ENCODE assay signal across 14 mouse cellular contexts in genomic region chr2:168045357-168045756, GRCm38 (mm10). TPM values are rescaled to one million over a fixed set of nuclear protein-coding genes. Genes with fewer than 3 reads are reported as not detected.
DNase-seq lines count a peak whose midpoint lies in the region; ATAC-seq and TF ChIP-seq lines count a peak whose summit lies in the region.
"Had no signal": no experiment of that assay in that cellular context is flagged by ENCODE, and none has a peak within 500 bp of the region (broad histone marks: within the 10 kb centered on the region; RNA-seq: fewer than 3 reads in every experiment).

No protein-coding gene starts in this region.

- WGBS in heart, embryonic 15.5 days = 68% methylated on average over 13 of the region's 13 CpGs
- WGBS in intestine, embryonic 14.5 days = 69% methylated on average over 13 of the region's 13 CpGs
- 70% methylated on average over 13 of the region's 13 CpGs for WGBS in limb, embryonic 12.5 days
- WGBS in liver, postnatal 0 days (ENCODE audit: insufficient replicate concordance) = 76% methylated on average over 13 of the region's 13 CpGs

- H3K27ac ChIP-seq in heart, embryonic 15.5 days = peak overlapping the region; percentile 60
- peak overlapping the region; percentile 85 for H3K27ac ChIP-seq in intestine, embryonic 14.5 days (ENCODE audit: low read depth)
- H3K27ac ChIP-seq in limb, embryonic 12.5 days = peak overlapping the region; percentile 81
- H3K27ac ChIP-seq in liver, postnatal 0 days (ENCODE audit: low read depth) = no peak overlapping the region
- H3K27ac ChIP-seq: midbrain, embryonic 15.5 days; neural tube, embryonic 12.5 days had no signal

- TF ChIP-seq CTCF in liver, postnatal 0 days (IDR thresholded peaks at IDR 0.05; ENCODE audit: low read depth) = no peak

- no peaks in the 10 kb centered on the region for H3K9me3 ChIP-seq in heart, embryonic 15.5 days (replicated peaks)
- no peaks in the 10 kb centered on the region for H3K9me3 ChIP-seq in intestine, embryonic 14.5 days (ENCODE audit: control insufficient read depth, low read length)
- no peaks in the 10 kb centered on the region for H3K9me3 ChIP-seq in limb, embryonic 12.5 days
- no peaks in the 10 kb centered on the region for H3K9me3 ChIP-seq in liver, postnatal 0 days (ENCODE audit: low read length)
- H3K9me3 ChIP-seq: midbrain, embryonic 15.5 days; neural tube, embryonic 12.5 days had no signal

- H3K4me1 ChIP-seq in heart, embryonic 15.5 days (replicated peaks) = peaks cover 31% of the 10 kb centered on the region
- peaks cover 34% of the 10 kb centered on the region for H3K4me1 ChIP-seq in intestine, embryonic 14.5 days (replicated peaks; ENCODE audit: control insufficient read depth, insufficient read depth, low read length)
- peaks cover 38% of the 10 kb centered on the region for H3K4me1 ChIP-seq in limb, embryonic 12.5 days (replicated peaks)
- H3K4me1 ChIP-seq in liver, postnatal 0 days (ENCODE audit: insufficient read depth) = peaks cover 6% of the 10 kb centered on the region; the same call in 1 of the 2 replicates

- no peak overlapping the region for H3K4me2 ChIP-seq in heart, embryonic 15.5 days
- H3K4me2 ChIP-seq in intestine, embryonic 14.5 days (ENCODE audit: low read length) = 0 out of 2 replicates have a peak overlapping the region, but pooled peaks have one; percentile 22
- H3K4me2 ChIP-seq in limb, embryonic 12.5 days = 0 out of 2 replicates have a peak overlapping the region, but pooled peaks have one; percentile 4
- H3K4me2 ChIP-seq in liver, postnatal 0 days (ENCODE audit: low read depth, low read length) = no peak overlapping the region
- H3K4me2 ChIP-seq: midbrain, embryonic 15.5 days; neural tube, embryonic 12.5 days had no signal

- TF ChIP-seq EP300 in liver, postnatal 0 days (IDR thresholded peaks at IDR 0.05; ENCODE audit: low read depth) = no peak

- no peak for DNase-seq in heart, postnatal 14 days
- peak; percentile 33 for DNase-seq in NIH3T3 (ENCODE audit: low read depth)
- no peak for DNase-seq in intestine, embryonic 14.5 days (ENCODE audit: low spot score)
- DNase-seq in liver, postnatal 0 days = no peak
- no peak for DNase-seq in right cerebral cortex, postnatal 4 days
- DNase-seq: lung, postnatal 14 days; thymus, postnatal 25 days had no signal

- intact Hi-C loops in heart, postnatal 14 days (cut with DNase I) = no loop called here

- no peak overlapping the region for H3K4me3 ChIP-seq in heart, embryonic 15.5 days
- no peak overlapping the region for H3K4me3 ChIP-seq in intestine, embryonic 14.5 days (ENCODE audit: low read depth, low read length)
- no peak overlapping the region for H3K4me3 ChIP-seq in limb, embryonic 12.5 days (replicated peaks)
- no peak overlapping the region for H3K4me3 ChIP-seq in liver, postnatal 0 days (ENCODE audit: low read depth, low read length)
- H3K4me3 ChIP-seq: midbrain, embryonic 15.5 days; neural tube, embryonic 12.5 days had no signal

- 0 out of 2 replicates have a peak overlapping the region, but pooled peaks have one; percentile 14 for H3K9ac ChIP-seq in heart, embryonic 15.5 days
- no peak overlapping the region for H3K9ac ChIP-seq in intestine, embryonic 14.5 days (ENCODE audit: low read length)
- H3K9ac ChIP-seq in limb, embryonic 12.5 days (replicated peaks) = no peak overlapping the region; the same call in 1 of the 2 replicates
- H3K9ac ChIP-seq in liver, postnatal 0 days (replicated peaks) = no peak overlapping the region
- H3K9ac ChIP-seq: midbrain, embryonic 15.5 days; neural tube, embryonic 12.5 days had no signal

- no peaks in the 10 kb centered on the region for H3K36me3 ChIP-seq in heart, embryonic 15.5 days
- H3K36me3 ChIP-seq in intestine, embryonic 14.5 days (ENCODE audit: control insufficient read depth, insufficient read depth, low read length) = no peaks in the 10 kb centered on the region
- no peaks in the 10 kb centered on the region for H3K36me3 ChIP-seq in limb, embryonic 12.5 days
- no peaks in the 10 kb centered on the region for H3K36me3 ChIP-seq in liver, postnatal 0 days (replicated peaks; ENCODE audit: insufficient read depth, low read length)
- H3K36me3 ChIP-seq: midbrain, embryonic 15.5 days; neural tube, embryonic 12.5 days had no signal

- ATAC-seq in heart, embryonic 15.5 days (replicated peaks; ENCODE audit: insufficient number of reproducible peaks, insufficient read depth, low FRiP score, low read depth) = no peak
- peak; percentile 14; the same call in 1 of the 2 replicates for ATAC-seq in intestine, embryonic 14.5 days (replicated peaks; ENCODE audit: low FRiP score, low TSS enrichment, low read depth)
- ATAC-seq in limb, embryonic 12.5 days (ENCODE audit: insufficient number of reproducible peaks, insufficient read depth, low FRiP score, low TSS enrichment, low read depth) = peak; percentile 5; the same call in 1 of the 2 replicates
- ATAC-seq in liver, postnatal 0 days = no peak
- ATAC-seq: CD4-positive, CD25-positive, alpha-beta regulatory T cell, adult 4 months; inflammation-experienced regulatory T-cells, adult 6 months; midbrain, embryonic 15.5 days; Patski had no signal

- H3K27me3 ChIP-seq in heart, embryonic 15.5 days = peaks cover 3% of the 10 kb centered on the region; the same call in 1 of the 2 replicates
- no peaks in the 10 kb centered on the region for H3K27me3 ChIP-seq in intestine, embryonic 14.5 days (replicated peaks; ENCODE audit: control insufficient read depth, insufficient read depth, low read length)
- peaks cover 29% of the 10 kb centered on the region for H3K27me3 ChIP-seq in limb, embryonic 12.5 days
- H3K27me3 ChIP-seq in liver, postnatal 0 days (ENCODE audit: insufficient read depth, low read length) = peaks cover 12% of the 10 kb centered on the region
- H3K27me3 ChIP-seq: Patski had no signal

RNA-seq across cellular contexts. Expression of gene Ripor3, which starts 34.9 kb away (rescaled TPM):
- 0.93 and 1.4 TPM in 2 replicates for polyA plus RNA-seq in heart, embryonic 15.5 days (2015; fragmentation: Nextera tagmentation; extraction: Ambion mirVana)
- 1 to 10 TPM in 1 of 2 experiments, under 1 TPM in 1; 0.93 to 1.1 TPM for total RNA-seq in heart, postnatal 14 days (2021)
- 3.8 and 4.8 TPM in 2 replicates for polyA plus RNA-seq in intestine, embryonic 14.5 days (2014; fragmentation: Nextera tagmentation; extraction: Ambion mirVana)
- 0.73 and 0.98 TPM in 2 replicates for polyA plus RNA-seq in limb, embryonic 12.5 days (2016; fragmentation: Nextera tagmentation; extraction: Ambion mirVana)
- 1.4 TPM in 2 replicates for polyA plus RNA-seq in liver, postnatal 0 days (2015; fragmentation: Nextera tagmentation; extraction: Ambion mirVana)

RNA-seq across cellular contexts. Expression of gene Pard6b, which starts 35.4 kb away (rescaled TPM):
- 5.3 and 7.1 TPM in 2 replicates for polyA plus RNA-seq in heart, embryonic 15.5 days (2015; fragmentation: Nextera tagmentation; extraction: Ambion mirVana)
- total RNA-seq in heart, postnatal 14 days (2021) = 1 to 10 TPM; 2.9 to 3.6 TPM
- polyA plus RNA-seq in intestine, embryonic 14.5 days (2014; fragmentation: Nextera tagmentation; extraction: Ambion mirVana) = 20.0 and 21.6 TPM in 2 replicates
- polyA plus RNA-seq in limb, embryonic 12.5 days (2016; fragmentation: Nextera tagmentation; extraction: Ambion mirVana) = 5.4 and 6.4 TPM in 2 replicates
- 2.3 and 2.7 TPM in 2 replicates for polyA plus RNA-seq in liver, postnatal 0 days (2015; fragmentation: Nextera tagmentation; extraction: Ambion mirVana)

Comparison
In these comparisons a context has a peak if more than half of its experiments do, and no peak if none do; other contexts are left out.
1. ATAC-seq: peak in intestine, embryonic 14.5 days (single experiment) and limb, embryonic 12.5 days (single experiment); none in heart, embryonic 15.5 days (single experiment) and liver, postnatal 0 days (single experiment).
2. H3K4me2 ChIP-seq: peak in intestine, embryonic 14.5 days (single experiment) and limb, embryonic 12.5 days (single experiment); none in heart, embryonic 15.5 days (single experiment) and liver, postnatal 0 days (single experiment).